Mouse (Mus musculus): ENCODE data around the gene Ephb6.
"Not testable (repeated sequence)": the region's sequence is repeated elsewhere in the genome, so short reads cannot be mapped to it uniquely, and the experiment has no call there.

The Ephb6 gene

GRCm38 (mm10) chr6:41605061-41605793, at the start of gene Ephb6:
Gene Ephb6 (plus strand): TSS chr6:41605482.
- peak; percentile 67 for DNase-seq (ENCODE audit: low read depth)

- peak; percentile 42 for DNase-seq (ENCODE audit: low read depth)
Observed at GRCm38 (mm10) chr6:41556389-41556788, 48.9 kb upstream of the Ephb6 start.

- DNase-seq (ENCODE audit: low read depth) = no peak
Observed at GRCm38 (mm10) chr6:41557468-41557867, 47.8 kb upstream of the Ephb6 start.

GRCm38 (mm10) chr6:41558271-41558670, 47.0 kb upstream of the Ephb6 start:
- DNase-seq (ENCODE audit: low read depth) = peak; percentile 75

- DNase-seq (ENCODE audit: low read depth) = no peak
Observed at GRCm38 (mm10) chr6:41559331-41559730, 46.0 kb upstream of the Ephb6 start.

- no peak for DNase-seq (ENCODE audit: low read depth)
Observed at GRCm38 (mm10) chr6:41560273-41560672, 45.0 kb upstream of the Ephb6 start.

- DNase-seq (ENCODE audit: low read depth) = no peak
Observed at GRCm38 (mm10) chr6:41562598-41562997, 42.7 kb upstream of the Ephb6 start.

- DNase-seq (ENCODE audit: low read depth) = not testable (repeated sequence)
Observed at GRCm38 (mm10) chr6:41563104-41563951, 42.0 kb upstream of the Ephb6 start.

- DNase-seq (ENCODE audit: low read depth) = no peak
Observed at GRCm38 (mm10) chr6:41565261-41565660, 40.0 kb upstream of the Ephb6 start.

GRCm38 (mm10) chr6:41566965-41567364, 38.3 kb upstream of the Ephb6 start:
- no peak for DNase-seq (ENCODE audit: low read depth)

- no peak for DNase-seq (ENCODE audit: low read depth)
Observed at GRCm38 (mm10) chr6:41569078-41569477, 36.2 kb upstream of the Ephb6 start.

- DNase-seq (ENCODE audit: low read depth) = no peak
Observed at GRCm38 (mm10) chr6:41576526-41577097, 28.7 kb upstream of the Ephb6 start.

GRCm38 (mm10) chr6:41577297-41577696, 28.0 kb upstream of the Ephb6 start:
- DNase-seq (ENCODE audit: low read depth) = no peak

- DNase-seq (ENCODE audit: low read depth) = no peak
Observed at GRCm38 (mm10) chr6:41581295-41581694, 24.0 kb upstream of the Ephb6 start.

GRCm38 (mm10) chr6:41582189-41582588, 23.1 kb upstream of the Ephb6 start:
- no peak for DNase-seq (ENCODE audit: low read depth)

GRCm38 (mm10) chr6:41604401-41605050, 756 bp upstream of the Ephb6 start:
- peak; percentile 33 for DNase-seq (ENCODE audit: low read depth)

- DNase-seq (ENCODE audit: low read depth) = no peak
Observed at GRCm38 (mm10) chr6:41605794-41606104, 467 bp downstream of the Ephb6 start.

- peak; percentile 8 for DNase-seq (ENCODE audit: low read depth)
Observed at GRCm38 (mm10) chr6:41606214-41606613, 932 bp downstream of the Ephb6 start.

GRCm38 (mm10) chr6:41607637-41608036, 2.4 kb downstream of the Ephb6 start:
- DNase-seq (ENCODE audit: low read depth) = no peak

GRCm38 (mm10) chr6:41620173-41620798, 15.0 kb downstream of the Ephb6 start:
- no peak for DNase-seq (ENCODE audit: low read depth)

- DNase-seq (ENCODE audit: low read depth) = no peak
Observed at GRCm38 (mm10) chr6:41621241-41621990, 16.1 kb downstream of the Ephb6 start.
